9 mouse cellular contexts compared by ENCODE assay signal in the genomic region with DNA sequence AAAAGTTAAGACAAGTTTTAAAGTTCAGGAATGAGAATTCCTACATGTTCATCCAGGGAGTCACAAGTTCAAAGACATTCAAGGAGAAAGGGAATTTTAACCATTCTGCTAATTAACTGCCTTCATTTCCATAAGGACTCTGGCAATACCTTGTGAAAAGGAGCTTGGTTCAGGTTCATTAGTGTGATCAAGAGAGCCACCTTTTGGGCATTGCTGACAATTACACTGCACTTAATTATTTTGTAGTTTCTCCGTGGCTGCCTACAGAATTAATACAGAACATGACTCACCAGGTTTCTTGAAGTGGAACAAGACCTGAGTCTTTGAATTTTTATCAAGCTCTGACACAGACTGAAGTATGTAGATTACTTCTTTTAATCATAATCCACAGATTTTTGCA. TPM values are rescaled to one million over a fixed set of nuclear protein-coding genes. Genes with fewer than 3 reads are reported as not detected.
DNase-seq lines count a peak whose midpoint lies in the region; ATAC-seq and TF ChIP-seq lines count a peak whose summit lies in the region.
"Had no signal": no experiment of that assay in that cellular context is flagged by ENCODE, and none has a peak within 500 bp of the region (broad histone marks: within the 10 kb centered on the region; RNA-seq: fewer than 3 reads in every experiment).

No protein-coding gene starts in this region.

- peak; percentile 45 for TF ChIP-seq CTCF in liver, postnatal 0 days (IDR thresholded peaks at IDR 0.05; ENCODE audit: low read depth)

- H3K4me3 ChIP-seq in liver, postnatal 0 days (ENCODE audit: low read depth, low read length), result no peak overlapping the region
- H3K4me3 ChIP-seq: embryonic facial prominence, embryonic 13.5 days had no signal

- no peak for TF ChIP-seq EP300 in liver, postnatal 0 days (IDR thresholded peaks at IDR 0.05; ENCODE audit: low read depth)

- WGBS in liver, postnatal 0 days (ENCODE audit: insufficient replicate concordance), result 7% methylated on average over 1 of the region's 1 CpGs

- H3K4me2 ChIP-seq in liver, postnatal 0 days (ENCODE audit: low read depth, low read length), result no peak overlapping the region
- H3K4me2 ChIP-seq: embryonic facial prominence, embryonic 13.5 days had no signal

- H3K4me1 ChIP-seq in liver, postnatal 0 days (ENCODE audit: insufficient read depth), result no peaks in the 10 kb centered on the region
- H3K4me1 ChIP-seq: embryonic facial prominence, embryonic 13.5 days had no signal

- no peaks in the 10 kb centered on the region for H3K36me3 ChIP-seq in liver, postnatal 0 days (replicated peaks; ENCODE audit: insufficient read depth, low read length)
- H3K36me3 ChIP-seq: embryonic facial prominence, embryonic 13.5 days had no signal

- H3K27ac ChIP-seq in liver, postnatal 0 days (ENCODE audit: low read depth), result no peak overlapping the region
- H3K27ac ChIP-seq: embryonic facial prominence, embryonic 13.5 days had no signal

- ATAC-seq in liver, postnatal 0 days, result no peak
- ATAC-seq in megakaryocyte progenitor cell, adult 5-6 weeks (replicated peaks; ENCODE audit: poor library complexity), result peak; percentile 64

- no peaks in the 10 kb centered on the region for H3K9me3 ChIP-seq in liver, postnatal 0 days (ENCODE audit: low read length)
- H3K9me3 ChIP-seq: embryonic facial prominence, embryonic 13.5 days had no signal

- H3K27me3 ChIP-seq in liver, postnatal 0 days (ENCODE audit: insufficient read depth, low read length), result no peaks in the 10 kb centered on the region
- H3K27me3 ChIP-seq: embryonic facial prominence, embryonic 13.5 days had no signal

- no peak for DNase-seq in liver, postnatal 0 days
- DNase-seq in liver, result no peak
- DNase-seq in c-Kit-positive CD71-negative TER-119-negative erythroid progenitor cells, embryonic 14.5 days (ENCODE audit: low read depth), result peak; percentile 6
- peak; percentile 5 for DNase-seq in embryo, embryonic 11.5 days (ENCODE audit: low read depth, low spot score)
- DNase-seq in thymus, postnatal 36 days, result no peak
- no peak for DNase-seq in lung, postnatal 25 days (ENCODE audit: low spot score)

- no peak overlapping the region for H3K9ac ChIP-seq in liver, postnatal 0 days (replicated peaks)
- H3K9ac ChIP-seq: embryonic facial prominence, embryonic 13.5 days had no signal

RNA-seq across cellular contexts. Expression of gene Ankef1, which starts 52.4 kb away (rescaled TPM):
- not detected in 2 replicates for polyA plus RNA-seq in liver, postnatal 0 days (2015; fragmentation: Nextera tagmentation; extraction: Ambion mirVana)
- total RNA-seq in megakaryocyte progenitor cell, adult 5-6 weeks (2015), result not detected in 2 replicates
- total RNA-seq in megakaryocyte progenitor cell, adult 5-6 weeks (2017), result not detected in 2 replicates
- polyA plus RNA-seq: small intestine, adult 2 months had no signal

Comparison
In these comparisons a context has a peak if more than half of its experiments do, and no peak if none do; other contexts are left out.
1. DNase-seq: peak in c-Kit-positive CD71-negative TER-119-negative erythroid progenitor cells, embryonic 14.5 days (single experiment) and embryo, embryonic 11.5 days (single experiment); none in liver, postnatal 0 days (single experiment), liver (single experiment), thymus, postnatal 36 days (0 of 2) and lung, postnatal 25 days (single experiment).